Mouse (Mus musculus) embryonic fibroblast, embryonic 13.5 days (primary cell): ENCODE data around the gene Spag16.

ENCODE experiments used
- CTCF ChIP-seq: IDR thresholded peaks from 2 replicates; pipeline ENCODE4 v1.5.1; 2011; ENCODE audit warnings: mild to moderate bottlenecking, control low read depth, low read length, moderate library complexity, borderline replicate concordance; ENCODE audit not compliant: insufficient read depth
- POLR2A ChIP-seq: IDR thresholded peaks from 2 replicates; pipeline ENCODE4 v1.6.1; 2011; ENCODE audit warnings: low read depth, mild to moderate bottlenecking, control low read depth, low read length, moderate library complexity

DNA sequence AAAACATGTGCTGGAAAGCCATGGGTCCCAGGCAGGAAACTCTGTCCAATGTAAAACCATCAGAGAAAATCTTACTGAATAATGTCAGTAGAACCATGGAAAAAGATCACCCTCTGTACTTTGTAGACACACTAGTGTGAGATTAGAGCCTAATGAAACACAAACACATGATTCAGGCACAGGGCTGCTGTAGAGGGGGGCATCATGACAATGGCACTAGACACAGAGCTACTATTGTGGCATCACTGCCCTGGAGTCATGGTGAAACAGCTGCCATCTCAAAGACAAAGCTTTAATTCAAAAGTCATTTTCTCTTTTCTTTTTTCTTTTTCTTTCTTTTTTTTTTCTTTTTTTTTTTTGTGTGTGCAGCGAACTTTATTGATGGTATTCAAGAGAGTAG lies 240.6 kb downstream of the Spag16 start:
- TF ChIP-seq CTCF (no peak), POLR2A (no peak)
